Mouse (Mus musculus): ENCODE measurements around the gene Myom3. TPM values are rescaled to one million over a fixed set of nuclear protein-coding genes. Genes with fewer than 3 reads are reported as not detected.

Gene Myom3
- polyA plus RNA-seq, 1 experiment from 2014 or later: 0.13 TPM

GRCm38 (mm10) chr4:135739148-135739547 is 20.4 kb upstream of the Myom3 start:
- Histone ChIP-seq H3K9me3 (no peaks in the 10 kb centered on the region), H3K4me3 (no peak overlapping the region), H3K4me2 (no peak overlapping the region), H3K36me3 (no peaks in the 10 kb centered on the region), H3K4me1 (replicated peaks) (no peaks in the 10 kb centered on the region), H3K27ac (no peak overlapping the region), H3K9ac (no peak overlapping the region), H3K27me3 (no peaks in the 10 kb centered on the region)
- no peak for ATAC-seq (ENCODE audit: low FRiP score)
- WGBS: 70% methylated on average over 7 of the region's 7 CpGs

DNA sequence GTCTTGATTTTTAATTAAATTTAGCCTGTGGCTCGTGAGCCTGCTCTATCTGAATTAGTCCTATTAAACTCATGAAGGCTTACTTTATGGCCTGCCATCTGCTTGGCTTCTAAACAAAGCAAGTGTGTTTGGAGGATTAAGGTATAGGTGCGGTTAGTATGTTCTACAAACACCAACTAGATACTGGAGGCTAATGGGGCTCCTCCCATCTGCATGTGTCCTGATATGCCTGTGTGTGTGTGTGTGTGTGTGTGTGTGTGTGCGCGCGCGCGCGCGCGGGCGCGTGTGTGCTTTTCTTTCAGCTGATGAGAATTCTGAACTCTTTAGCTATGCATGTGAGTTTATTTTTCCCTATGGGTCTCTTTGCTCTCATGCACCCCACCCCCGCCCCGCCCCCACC is 19.8 kb upstream of the Myom3 start:
- Histone ChIP-seq H3K27ac (no peak overlapping the region), H3K4me1 (replicated peaks) (no peaks in the 10 kb centered on the region), H3K4me3 (no peak overlapping the region), H3K27me3 (no peaks in the 10 kb centered on the region), H3K36me3 (no peaks in the 10 kb centered on the region), H3K9ac (no peak overlapping the region), H3K4me2 (no peak overlapping the region), H3K9me3 (no peaks in the 10 kb centered on the region)
- no peak for ATAC-seq (ENCODE audit: low FRiP score)
- 94% methylated on average over 14 of the region's 14 CpGs for WGBS

DNA sequence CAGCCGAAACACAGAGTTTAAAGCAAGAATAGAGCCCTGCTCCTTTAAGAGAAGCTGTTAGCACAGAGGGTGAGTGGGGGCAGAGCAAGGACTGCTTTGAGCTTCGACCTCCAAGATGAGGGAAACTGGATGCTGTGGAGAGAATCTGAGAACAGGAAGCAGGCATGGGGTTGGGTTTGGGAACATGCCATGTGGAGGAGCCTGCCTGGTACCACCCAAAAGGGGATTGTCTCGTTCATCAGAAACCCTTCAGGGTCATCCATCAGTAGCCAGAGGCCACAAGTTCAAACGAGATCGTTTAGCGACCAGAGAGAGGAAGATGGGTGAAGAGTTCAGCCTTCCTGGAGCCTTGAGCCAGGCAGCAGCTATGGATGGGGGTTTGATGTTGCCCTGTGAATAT is 16.0 kb upstream of the Myom3 start:
- H3K4me3 ChIP-seq: no peak overlapping the region
- no peaks in the 10 kb centered on the region for H3K4me1 ChIP-seq (replicated peaks)
- WGBS: 58% methylated on average over 6 of the region's 6 CpGs
- no peaks in the 10 kb centered on the region for H3K27me3 ChIP-seq
- no peaks in the 10 kb centered on the region for H3K36me3 ChIP-seq
- ATAC-seq (ENCODE audit: low FRiP score): no peak
- H3K27ac ChIP-seq: no peak overlapping the region
- H3K9ac ChIP-seq: no peak overlapping the region
- H3K4me2 ChIP-seq: no peak overlapping the region
- no peaks in the 10 kb centered on the region for H3K9me3 ChIP-seq

DNA sequence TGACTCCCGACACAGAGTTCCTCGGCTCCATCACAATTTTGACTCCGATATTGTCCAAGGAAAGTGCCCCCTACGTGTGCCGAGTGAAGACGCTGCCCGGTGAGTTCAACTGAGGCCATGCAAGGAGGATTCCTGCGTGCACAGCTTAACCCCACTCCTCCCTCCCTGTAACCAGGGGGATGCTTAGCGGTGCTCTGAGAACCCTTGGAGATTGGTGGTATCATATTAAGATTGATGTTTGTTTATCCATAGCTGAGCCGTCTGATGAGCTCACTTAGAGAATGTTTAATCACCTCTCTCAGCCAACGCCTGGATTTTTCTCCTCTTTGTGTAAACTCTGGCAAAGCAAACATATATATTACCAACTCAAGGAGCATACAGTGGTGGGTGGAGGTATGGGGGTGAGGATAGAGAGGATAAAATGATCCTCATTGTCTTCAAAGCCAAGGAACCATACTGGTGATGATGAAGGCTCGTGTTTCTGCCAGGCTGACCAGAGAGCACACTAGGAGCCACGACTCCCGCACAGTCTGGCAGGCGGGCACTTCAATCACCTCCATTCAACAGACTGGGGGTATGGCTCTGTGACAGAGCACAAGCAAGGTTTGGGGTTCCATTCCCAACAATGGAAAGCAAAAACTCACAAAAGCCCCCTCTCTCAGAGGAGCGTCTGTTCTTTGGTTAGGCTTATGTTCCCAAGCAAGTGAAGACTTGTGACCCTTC is 14.6 kb upstream of the Myom3 start:
- no peaks in the 10 kb centered on the region for H3K9me3 ChIP-seq
- ATAC-seq (ENCODE audit: low FRiP score): no peak
- no peaks in the 10 kb centered on the region for H3K27me3 ChIP-seq
- H3K36me3 ChIP-seq: no peaks in the 10 kb centered on the region
- WGBS: 58% methylated on average over 16 of the region's 16 CpGs
- H3K27ac ChIP-seq: no peak overlapping the region
- no peak overlapping the region for H3K4me2 ChIP-seq
- H3K9ac ChIP-seq: no peak overlapping the region
- no peak overlapping the region for H3K4me3 ChIP-seq
- H3K4me1 ChIP-seq (replicated peaks): no peaks in the 10 kb centered on the region

GRCm38 (mm10) chr4:135745613-135746012 is 13.9 kb upstream of the Myom3 start:
- ATAC-seq (ENCODE audit: low FRiP score): no peak
- no peaks in the 10 kb centered on the region for H3K4me1 ChIP-seq (replicated peaks)
- H3K4me3 ChIP-seq: no peak overlapping the region
- no peak overlapping the region for H3K4me2 ChIP-seq
- no peaks in the 10 kb centered on the region for H3K9me3 ChIP-seq
- H3K27me3 ChIP-seq: no peaks in the 10 kb centered on the region
- no peak overlapping the region for H3K27ac ChIP-seq
- H3K9ac ChIP-seq: no peak overlapping the region
- no peaks in the 10 kb centered on the region for H3K36me3 ChIP-seq
- WGBS: 79% methylated on average over 10 of the region's 10 CpGs

GRCm38 (mm10) chr4:135750896-135751295 is 8.6 kb upstream of the Myom3 start:
- Histone ChIP-seq H3K9ac (no peak overlapping the region), H3K4me2 (no peak overlapping the region), H3K36me3 (no peaks in the 10 kb centered on the region), H3K27ac (no peak overlapping the region), H3K9me3 (peaks cover 9% of the 10 kb centered on the region), H3K27me3 (no peaks in the 10 kb centered on the region), H3K4me1 (replicated peaks) (no peaks in the 10 kb centered on the region), H3K4me3 (no peak overlapping the region)
- 81% methylated on average over 8 of the region's 8 CpGs for WGBS
- no peak for ATAC-seq (ENCODE audit: low FRiP score)

DNA sequence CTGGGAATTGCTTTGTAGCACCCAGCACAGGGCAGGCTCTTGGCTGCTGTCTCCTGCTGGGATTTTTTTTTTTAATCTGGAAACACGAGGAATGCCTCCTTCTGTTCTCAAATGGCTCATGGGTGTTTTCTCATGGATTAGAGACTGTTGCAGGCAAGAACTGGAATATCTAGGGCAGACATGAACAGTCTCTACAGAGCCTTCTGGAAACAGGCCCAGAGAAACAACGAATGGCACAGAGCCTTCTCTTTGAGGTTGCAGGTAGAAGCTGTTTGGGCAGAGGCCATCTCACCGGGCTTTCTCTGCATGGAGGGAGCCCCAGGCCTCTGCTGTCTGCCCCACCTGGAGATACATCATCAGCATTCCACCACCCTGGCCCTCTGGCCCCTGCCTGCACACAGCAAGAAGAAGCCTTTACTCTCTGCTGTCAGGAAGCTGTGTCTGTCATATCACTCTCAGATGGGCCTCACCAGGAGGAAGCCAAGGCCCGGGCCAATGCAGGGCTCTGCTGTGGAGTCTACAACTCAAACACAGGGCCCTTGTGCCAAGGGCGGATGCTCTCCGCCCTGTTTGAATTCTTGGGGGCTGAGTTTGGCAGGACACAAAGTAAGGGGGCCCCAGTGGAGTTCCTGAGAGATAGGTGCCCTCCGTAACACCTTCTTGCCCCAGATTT is 7.3 kb upstream of the Myom3 start:
- WGBS: 81% methylated on average over 7 of the region's 7 CpGs
- ATAC-seq (ENCODE audit: low FRiP score): no peak
- Histone ChIP-seq H3K4me1 (replicated peaks) (no peaks in the 10 kb centered on the region), H3K36me3 (no peaks in the 10 kb centered on the region), H3K27me3 (no peaks in the 10 kb centered on the region), H3K4me2 (no peak overlapping the region), H3K4me3 (no peak overlapping the region), H3K9ac (no peak overlapping the region), H3K27ac (no peak overlapping the region), H3K9me3 (peaks cover 9% of the 10 kb centered on the region)

GRCm38 (mm10) chr4:135752779-135753164 is 6.7 kb upstream of the Myom3 start:
- Histone ChIP-seq H3K9ac (no peak overlapping the region), H3K9me3 (peaks cover 9% of the 10 kb centered on the region), H3K36me3 (no peaks in the 10 kb centered on the region), H3K4me3 (no peak overlapping the region), H3K4me1 (replicated peaks) (no peaks in the 10 kb centered on the region), H3K27me3 (no peaks in the 10 kb centered on the region), H3K4me2 (no peak overlapping the region), H3K27ac (no peak overlapping the region)
- WGBS: 87% methylated on average over 8 of the region's 8 CpGs
- ATAC-seq (ENCODE audit: low FRiP score): no peak

- Histone ChIP-seq H3K36me3 (no peaks in the 10 kb centered on the region), H3K4me3 (no peak overlapping the region), H3K27ac (no peak overlapping the region), H3K4me2 (no peak overlapping the region), H3K9me3 (peaks cover 9% of the 10 kb centered on the region), H3K27me3 (0 out of 2 replicates have a peak, but pooled peaks cover 3% of the 10 kb centered on the region), H3K9ac (no peak overlapping the region), H3K4me1 (replicated peaks) (peaks cover 5% of the 10 kb centered on the region)
- ATAC-seq (ENCODE audit: low FRiP score): no peak
- 33% methylated on average over 4 of the region's 4 CpGs for WGBS
Measured at GRCm38 (mm10) chr4:135758331-135758730, 1.2 kb upstream of the Myom3 start.

DNA sequence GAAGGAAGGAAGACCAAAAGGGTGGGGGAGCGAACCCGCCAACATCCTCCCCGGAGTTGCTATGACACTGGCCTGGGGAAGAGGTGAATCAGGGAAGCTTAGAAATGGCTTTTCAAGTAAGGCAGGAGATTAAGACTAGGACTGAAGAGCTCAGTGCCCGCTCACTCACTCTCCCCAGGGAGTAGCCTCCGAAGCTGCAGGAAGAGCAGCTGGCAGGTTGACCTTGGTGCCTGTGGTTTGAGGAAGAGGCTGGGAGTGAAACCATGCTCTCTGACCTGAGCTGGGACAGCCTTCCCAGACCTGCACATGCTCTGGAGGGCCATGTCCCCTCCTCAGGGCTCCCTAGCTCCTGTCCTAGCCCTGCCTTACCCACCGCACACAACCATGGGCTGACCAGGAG is 690 bp upstream of the Myom3 start:
- 39% methylated on average over 6 of the region's 6 CpGs for WGBS
- no peak overlapping the region for H3K4me2 ChIP-seq
- H3K9me3 ChIP-seq: peaks cover 9% of the 10 kb centered on the region
- 0 out of 2 replicates have a peak, but pooled peaks cover 3% of the 10 kb centered on the region for H3K27me3 ChIP-seq
- H3K4me3 ChIP-seq: no peak overlapping the region
- no peak for ATAC-seq (ENCODE audit: low FRiP score)
- H3K36me3 ChIP-seq: no peaks in the 10 kb centered on the region
- H3K4me1 ChIP-seq (replicated peaks): peaks cover 5% of the 10 kb centered on the region
- no peak overlapping the region for H3K9ac ChIP-seq
- H3K27ac ChIP-seq: no peak overlapping the region

DNA sequence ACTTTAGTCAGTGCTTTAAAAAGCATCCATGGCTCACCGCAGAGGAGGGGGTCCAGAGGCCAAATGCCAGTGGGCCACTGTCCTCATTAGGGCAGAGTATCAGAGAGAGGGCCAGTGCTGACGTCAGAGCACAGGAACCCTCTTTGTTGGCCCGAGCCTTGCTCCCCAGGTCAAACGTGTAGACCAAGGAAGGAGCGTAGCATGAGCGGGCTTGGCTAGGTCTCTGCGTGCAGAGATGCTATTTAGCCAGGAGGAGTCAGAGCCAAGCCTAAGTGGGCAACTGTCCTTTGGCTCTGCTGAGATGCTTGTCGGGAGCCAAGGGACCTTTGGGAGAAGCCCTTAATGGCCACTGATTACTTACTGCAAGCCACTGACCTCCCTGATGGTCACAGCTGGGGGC is 1.5 kb downstream of the Myom3 start:
- 76% methylated on average over 8 of the region's 8 CpGs for WGBS
- Histone ChIP-seq H3K27ac (no peak overlapping the region), H3K4me3 (no peak overlapping the region), H3K36me3 (no peaks in the 10 kb centered on the region), H3K27me3 (0 out of 2 replicates have a peak, but pooled peaks cover 3% of the 10 kb centered on the region), H3K9ac (no peak overlapping the region), H3K9me3 (no peaks in the 10 kb centered on the region), H3K4me2 (no peak overlapping the region), H3K4me1 (replicated peaks) (peaks cover 5% of the 10 kb centered on the region)
- ATAC-seq (ENCODE audit: low FRiP score): no peak

DNA sequence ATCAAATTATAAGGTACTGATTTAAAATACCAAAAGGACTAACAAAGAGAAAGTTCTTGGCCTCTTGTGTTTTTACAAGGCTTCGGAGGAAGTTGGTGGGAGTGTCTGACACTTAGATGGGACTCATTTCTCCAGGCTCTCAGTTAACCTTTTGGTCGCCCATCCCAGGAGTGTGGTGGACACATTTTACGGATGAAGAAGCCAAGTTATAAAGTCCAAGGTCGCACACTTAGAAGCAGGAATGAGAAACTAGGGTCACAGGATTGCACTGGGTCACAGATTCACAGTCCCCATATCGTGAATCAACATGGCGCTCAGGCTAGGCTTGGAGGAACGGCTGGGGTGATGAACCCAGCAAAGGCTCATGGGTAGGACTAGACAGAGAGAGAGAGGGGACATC is 2.1 kb downstream of the Myom3 start:
- Histone ChIP-seq H3K9me3 (no peaks in the 10 kb centered on the region), H3K27ac (no peak overlapping the region), H3K4me2 (no peak overlapping the region), H3K4me1 (replicated peaks) (peaks cover 5% of the 10 kb centered on the region), H3K9ac (no peak overlapping the region), H3K4me3 (no peak overlapping the region), H3K27me3 (0 out of 2 replicates have a peak, but pooled peaks cover 3% of the 10 kb centered on the region), H3K36me3 (no peaks in the 10 kb centered on the region)
- no peak for ATAC-seq (ENCODE audit: low FRiP score)
- WGBS: 87% methylated on average over 7 of the region's 7 CpGs
